Mouse (Mus musculus) testis, adult 2 months (tissue): ENCODE data around the gene Pi4ka.

Experiments
- CTCF ChIP-seq: fragments of 200-500 bp; IDR thresholded peaks from 2 replicates; pipeline ENCODE4 v1.5.1; 2012; ENCODE audit warnings: low read depth, mild to moderate bottlenecking, inconsistent platforms, low read length, moderate library complexity; ENCODE audit not compliant: control insufficient read depth, insufficient read depth, insufficient replicate concordance
- POLR2A ChIP-seq: fragments of 200-500 bp; IDR thresholded peaks from 2 replicates; pipeline ENCODE4 v1.6.1; 2012; ENCODE audit warnings: low read depth, mild to moderate bottlenecking, inconsistent platforms, low read length, moderate library complexity; ENCODE audit not compliant: control insufficient read depth

DNA sequence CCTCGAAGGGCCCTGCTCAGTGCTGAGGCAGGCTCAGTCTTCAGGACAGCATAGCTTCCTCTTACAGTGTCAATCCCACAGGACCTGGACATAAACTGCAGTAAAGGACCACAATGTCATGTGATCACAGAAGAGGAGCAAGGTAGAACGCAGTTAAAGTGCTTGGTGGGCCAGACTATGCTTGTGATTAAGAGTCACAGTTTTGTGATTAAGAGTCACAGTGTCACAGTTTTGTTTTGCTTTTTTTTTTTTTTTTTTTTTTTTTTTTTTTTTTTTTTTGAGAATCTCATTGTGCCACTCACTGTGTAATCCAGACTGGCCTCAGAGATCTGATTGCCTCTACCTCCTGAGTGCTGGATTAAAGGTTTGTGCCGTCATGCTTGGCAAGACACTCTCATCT lies 140.0 kb downstream of the Pi4ka start:
- TF ChIP-seq CTCF, result no peak
- no peak for TF ChIP-seq POLR2A
